Mouse (Mus musculus): Measurements from ENCODE around the gene Gm8113. TPM values are rescaled to one million over a fixed set of nuclear protein-coding genes. Genes with fewer than 3 reads are reported as not detected.
"Not testable (repeated sequence)": the region's sequence is repeated elsewhere in the genome, so short reads cannot be mapped to it uniquely, and the experiment has no call there.

Gm8113 gene
- polyA plus RNA-seq, 1 experiment, result 2.3 TPM

GRCm38 (mm10) chr14:43932991-43933390, 7.8 kb downstream of the Gm8113 start:
- DNase-seq, result peak; percentile 23
- H3K4me1 ChIP-seq (ENCODE audit: control insufficient read depth, insufficient read depth, low read length); H3K4me3 ChIP-seq (replicated peaks; ENCODE audit: extremely low read depth, low read depth, low read length): not testable (repeated sequence)
- WGBS, result 17% methylated on average over 8 of the region's 8 CpGs
- TF ChIP-seq CTCF (IDR thresholded peaks at IDR 0.05; ENCODE audit: insufficient read depth, low read length), result peak; percentile 29; the same call in 1 of the 2 replicates

- H3K4me3 ChIP-seq (replicated peaks; ENCODE audit: extremely low read depth, low read depth, low read length); DNase-seq: not testable (repeated sequence)
Measured at GRCm38 (mm10) chr14:43933399-43933798, 8.2 kb downstream of the Gm8113 start.

DNA sequence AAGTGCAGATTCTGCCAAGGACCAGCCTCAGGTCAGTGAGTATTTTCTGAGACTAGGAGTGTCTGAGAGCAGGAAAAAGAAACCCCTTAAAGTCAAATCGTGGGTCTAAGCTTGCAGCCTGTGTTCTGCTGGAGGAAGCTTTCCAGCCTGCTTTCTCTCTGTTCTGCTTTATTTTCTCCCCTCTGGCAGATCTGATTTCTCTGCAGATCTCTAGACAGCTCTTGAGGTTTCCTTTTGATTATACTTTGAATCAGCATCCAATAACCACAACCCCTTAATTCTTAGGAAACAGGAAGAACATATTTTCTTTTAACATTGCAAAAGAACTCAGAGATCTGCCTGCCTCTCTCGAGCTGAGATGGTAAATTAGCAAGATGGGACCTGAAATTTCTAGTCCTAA, 28.2 kb downstream of the Gm8113 start:
- WGBS, result 23% methylated on average over 2 of the region's 2 CpGs
- H3K4me1 ChIP-seq (ENCODE audit: control insufficient read depth, insufficient read depth, low read length); DNase-seq; H3K4me3 ChIP-seq (replicated peaks; ENCODE audit: extremely low read depth, low read depth, low read length): not testable (repeated sequence)

More at GRCm38 (mm10) chr14:43933399-43933798, 8.2 kb downstream of the Gm8113 start:
- not testable (repeated sequence) for H3K4me1 ChIP-seq (ENCODE audit: control insufficient read depth, insufficient read depth, low read length)
- WGBS, result 36% methylated on average over 5 of the region's 5 CpGs

DNA sequence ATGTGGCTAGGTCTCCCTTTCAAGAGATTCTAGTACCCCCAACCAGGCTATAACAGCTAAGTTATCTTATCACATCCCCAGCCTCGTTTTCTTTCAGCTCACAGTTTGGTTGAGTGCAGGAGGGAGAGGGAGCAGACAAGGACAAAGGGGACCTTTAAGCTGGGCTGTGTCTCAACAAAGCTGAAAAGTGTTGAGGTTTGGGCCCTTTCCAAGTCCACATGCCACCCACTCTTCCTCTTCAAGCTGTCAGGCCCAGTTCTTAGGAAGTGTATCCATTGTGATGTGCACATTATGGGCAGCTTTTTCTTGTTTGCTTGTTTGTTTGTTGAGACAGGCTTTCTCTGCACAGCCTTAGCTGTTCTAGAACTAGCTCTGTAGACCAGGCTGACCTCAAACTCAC, 29.9 kb downstream of the Gm8113 start:
- not testable (repeated sequence) for H3K4me3 ChIP-seq (replicated peaks; ENCODE audit: extremely low read depth, low read depth, low read length); DNase-seq; H3K4me1 ChIP-seq (ENCODE audit: control insufficient read depth, insufficient read depth, low read length)
- no CpG with 5 or more reads among the region's 1 CpGs for WGBS

DNA sequence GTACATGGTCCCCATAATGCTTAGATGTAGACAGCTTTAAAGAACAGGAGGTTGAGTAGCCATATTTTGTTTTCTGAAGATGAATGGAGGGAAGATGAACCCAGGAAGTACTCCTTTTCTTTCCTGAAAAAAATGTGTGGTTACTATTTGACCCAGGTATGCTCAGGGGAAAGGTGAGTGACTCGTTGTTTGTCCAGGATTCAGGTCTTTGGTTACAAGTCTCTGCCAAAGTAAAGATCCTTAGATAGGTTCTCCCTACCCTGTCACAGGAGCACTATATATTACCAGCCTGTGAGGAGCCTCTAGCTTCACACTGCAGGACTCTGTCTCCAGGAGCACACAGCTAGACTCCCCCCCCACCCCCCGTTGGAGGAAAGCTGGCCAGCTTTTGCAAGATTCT, 31.6 kb downstream of the Gm8113 start, which contains the start of gene Ang5:
Ang5 (plus strand) TSS at position 301 of the 400 bp plus-strand sequence.
- DNase-seq, result not testable (repeated sequence)
- no CpG with 5 or more reads among the region's 2 CpGs for WGBS

More for the DNA sequence above, 31.6 kb downstream of the Gm8113 start, which contains the start of gene Ang5:
- H3K4me1 ChIP-seq (ENCODE audit: control insufficient read depth, insufficient read depth, low read length); H3K4me3 ChIP-seq (replicated peaks; ENCODE audit: extremely low read depth, low read depth, low read length): not testable (repeated sequence)

Other genes with a start within 250 kb of the Gm8113 start
- gene Gm8165, start 248.2 kb upstream of the Gm8113 start, polyA plus RNA-seq (2012; rRNA removed), result not detected in 2 replicates
- not detected in 2 replicates for gene Gm7324, start 227.6 kb upstream of the Gm8113 start, polyA plus RNA-seq (2012; rRNA removed)
- not detected in 2 replicates for gene Gm16506, start 197.9 kb upstream of the Gm8113 start, polyA plus RNA-seq (2012; rRNA removed)
- not detected in 2 replicates for gene Gm6526, start 177.5 kb upstream of the Gm8113 start, polyA plus RNA-seq (2012; rRNA removed)
- not detected in 2 replicates for gene Gm8180, start 140.6 kb upstream of the Gm8113 start, polyA plus RNA-seq (2012; rRNA removed)
- 60.1 and 70.5 TPM in 2 replicates for gene Ear1, start 49.9 kb upstream of the Gm8113 start, polyA plus RNA-seq (2012; rRNA removed)
- not detected in 2 replicates for gene Ear10, start 1.8 kb upstream of the Gm8113 start, polyA plus RNA-seq (2012; rRNA removed)
- gene Ang5, start 31.7 kb downstream of the Gm8113 start, polyA plus RNA-seq (2012; rRNA removed), result not detected in 2 replicates
- gene Ang6, start 76.9 kb downstream of the Gm8113 start, polyA plus RNA-seq (2012; rRNA removed), result not detected in 2 replicates
- 277 and 332 TPM in 2 replicates for gene Ear2, start 177.3 kb downstream of the Gm8113 start, polyA plus RNA-seq (2012; rRNA removed)
- not detected in 2 replicates for gene Gm3327, start 198.5 kb downstream of the Gm8113 start, polyA plus RNA-seq (2012; rRNA removed)

Measured in lung, adult 2 months (tissue).